In genomic region chr4:57065273-57065672, GRCm38 (mm10) we compare ENCODE assay signal across 9 mouse cellular contexts.
DNase-seq lines count a peak whose midpoint lies in the region; ATAC-seq and TF ChIP-seq lines count a peak whose summit lies in the region.
"Had no signal": no experiment of that assay in that cellular context is flagged by ENCODE, and none has a peak within 500 bp of the region (broad histone marks: within the 10 kb centered on the region; RNA-seq: fewer than 3 reads in every experiment).

No protein-coding gene starts in this region.

- no peaks in the 10 kb centered on the region for H3K36me3 ChIP-seq in embryonic facial prominence, embryonic 14.5 days (ENCODE audit: control insufficient read depth, insufficient read depth, low read length)
- no peaks in the 10 kb centered on the region for H3K36me3 ChIP-seq in liver, embryonic 16.5 days (ENCODE audit: control insufficient read depth, insufficient read depth)

- no peak for TF ChIP-seq POLR2A in bone marrow, adult 2 months (IDR thresholded peaks at IDR 0.05; ENCODE audit: borderline replicate concordance, control insufficient read depth, low read depth, low read length)

- peak; percentile 69; the same call in 1 of the 2 replicates for ATAC-seq in embryonic facial prominence, embryonic 14.5 days (ENCODE audit: low read depth)
- ATAC-seq in liver, embryonic 16.5 days (ENCODE audit: low read depth) = peak; percentile 47; the same call in 1 of the 2 replicates
- ATAC-seq in neutrophil, adult 5-6 weeks (ENCODE audit: extremely low read depth, insufficient number of reproducible peaks, low FRiP score, poor library complexity, severe bottlenecking) = peak; percentile 82

- H3K9me3 ChIP-seq in embryonic facial prominence, embryonic 14.5 days (ENCODE audit: control insufficient read depth, low read length) = no peaks in the 10 kb centered on the region
- no peaks in the 10 kb centered on the region for H3K9me3 ChIP-seq in liver, embryonic 16.5 days (replicated peaks; ENCODE audit: control insufficient read depth, low read length)

- H3K4me2 ChIP-seq in embryonic facial prominence, embryonic 14.5 days (ENCODE audit: low read depth, low read length) = no peak overlapping the region
- H3K4me2 ChIP-seq in liver, embryonic 16.5 days (ENCODE audit: low read depth, low read length) = no peak overlapping the region

- no peak overlapping the region; the same call in 1 of the 2 replicates for H3K27ac ChIP-seq in bone marrow, adult 2 months (ENCODE audit: control insufficient read depth, insufficient read depth, low read depth, low read length, poor library complexity)
- H3K27ac ChIP-seq in embryonic facial prominence, embryonic 14.5 days (replicated peaks; ENCODE audit: low read depth, low read length) = no peak overlapping the region
- H3K27ac ChIP-seq in liver, embryonic 16.5 days (ENCODE audit: low read length) = 0 out of 2 replicates have a peak overlapping the region, but pooled peaks have one; percentile 14

- no peak overlapping the region for H3K9ac ChIP-seq in embryonic facial prominence, embryonic 14.5 days (ENCODE audit: low read depth, low read length)
- H3K9ac ChIP-seq in liver, embryonic 16.5 days (ENCODE audit: low read depth, low read length) = no peak overlapping the region

- WGBS in bone marrow, adult 2 months = 33% methylated on average over 4 of the region's 4 CpGs
- WGBS in embryonic facial prominence, embryonic 14.5 days = 37% methylated on average over 4 of the region's 4 CpGs
- 27% methylated on average over 4 of the region's 4 CpGs for WGBS in liver, embryonic 16.5 days (ENCODE audit: insufficient replicate concordance)

- intact Hi-C loops in heart, postnatal 14 days (cut with DNase I) = loop anchor here (1.0 to 10.0 kb wide), 3 partner anchors 78 to 240 kb away; partner anchors contain the start of genes Epb41l4b and Ptpn3

- DNase-seq in CD8-positive naive resting alpha-beta T cell, adult 2 months (ENCODE audit: low read depth in 2 of 2, low spot score in 2 of 2) = peak; percentile 55 to 62
- DNase-seq in embryonic facial prominence, embryonic 14.5 days (ENCODE audit: low spot score) = peak; percentile 59
- DNase-seq in heart, postnatal 14 days = peak; percentile 79 to 88
- DNase-seq in kidney, postnatal 4 days = peak; percentile 89
- DNase-seq in testis, postnatal 10 days (ENCODE audit: low spot score) = peak; percentile 88

- peaks cover 1% of the 10 kb centered on the region; the same call in 1 of the 2 replicates for H3K4me1 ChIP-seq in bone marrow, adult 2 months (ENCODE audit: control insufficient read depth, insufficient read depth, low read length)
- H3K4me1 ChIP-seq in embryonic facial prominence, embryonic 14.5 days (ENCODE audit: control insufficient read depth, insufficient read depth, low read length) = peaks cover 9% of the 10 kb centered on the region; the same call in 1 of the 2 replicates
- H3K4me1 ChIP-seq in liver, embryonic 16.5 days (ENCODE audit: control insufficient read depth, low read depth, low read length) = peaks cover 4% of the 10 kb centered on the region

- no peak overlapping the region for H3K4me3 ChIP-seq in bone marrow, adult 2 months (replicated peaks; ENCODE audit: control insufficient read depth, low read depth, low read length)
- no peak overlapping the region for H3K4me3 ChIP-seq in embryonic facial prominence, embryonic 14.5 days (ENCODE audit: low read depth, low read length)
- no peak overlapping the region for H3K4me3 ChIP-seq in liver, embryonic 16.5 days (ENCODE audit: low read depth, low read length)
- H3K4me3 ChIP-seq: erythroblast, embryonic 14.5 days had no signal

- peak; percentile 92 for TF ChIP-seq CTCF in bone marrow, adult 2 months (IDR thresholded peaks at IDR 0.05; ENCODE audit: control insufficient read depth, insufficient read depth, low read length)

- no peaks in the 10 kb centered on the region for H3K27me3 ChIP-seq in embryonic facial prominence, embryonic 14.5 days (replicated peaks; ENCODE audit: control insufficient read depth, insufficient read depth, low read length)
- no peaks in the 10 kb centered on the region for H3K27me3 ChIP-seq in liver, embryonic 16.5 days (ENCODE audit: control insufficient read depth, insufficient read depth, low read depth, low read length)
